In genomic region chr5:111510183-111510878, GRCm38 (mm10) we compare ENCODE assay signal across 9 mouse cellular contexts.
DNase-seq lines count a peak whose midpoint lies in the region; ATAC-seq lines count a peak whose summit lies in the region.
"Had no signal": no experiment of that assay in that cellular context is flagged by ENCODE, and none has a peak within 500 bp of the region (broad histone marks: within the 10 kb centered on the region; RNA-seq: fewer than 3 reads in every experiment).

No protein-coding gene starts in this region.

- H3K4me2 ChIP-seq in heart, embryonic 13.5 days: no peak overlapping the region
- no peak overlapping the region for H3K4me2 ChIP-seq in midbrain, embryonic 13.5 days (replicated peaks)
- no peak overlapping the region for H3K4me2 ChIP-seq in forebrain, embryonic 14.5 days (ENCODE audit: low read length)

- intact Hi-C loops in heart, postnatal 14 days (cut with DNase I): no loop called here

- H3K4me1 ChIP-seq in heart, embryonic 13.5 days: peaks cover 83% of the 10 kb centered on the region
- H3K4me1 ChIP-seq in midbrain, embryonic 10.5 days: peaks cover 87% of the 10 kb centered on the region
- peaks cover 70% of the 10 kb centered on the region for H3K4me1 ChIP-seq in midbrain, embryonic 13.5 days (replicated peaks)
- peaks cover 39% of the 10 kb centered on the region for H3K4me1 ChIP-seq in forebrain, embryonic 14.5 days (ENCODE audit: control insufficient read depth, insufficient read depth, low read length)

- no peak overlapping the region for H3K4me3 ChIP-seq in heart, embryonic 13.5 days
- peak overlapping the region; percentile 45; the same call in 1 of the 2 replicates for H3K4me3 ChIP-seq in midbrain, embryonic 10.5 days
- no peak overlapping the region for H3K4me3 ChIP-seq in midbrain, embryonic 13.5 days (replicated peaks)
- H3K4me3 ChIP-seq in forebrain, embryonic 14.5 days (ENCODE audit: low read depth, low read length): no peak overlapping the region

- 67% methylated on average over 5 of the region's 5 CpGs for WGBS in heart, embryonic 13.5 days
- WGBS in midbrain, embryonic 10.5 days: 73% methylated on average over 5 of the region's 5 CpGs
- 79% methylated on average over 5 of the region's 5 CpGs for WGBS in midbrain, embryonic 13.5 days
- WGBS in forebrain, embryonic 14.5 days: 78% methylated on average over 5 of the region's 5 CpGs

- ATAC-seq in heart, embryonic 13.5 days (ENCODE audit: extremely low read depth, insufficient number of reproducible peaks, low FRiP score, low TSS enrichment): no peak
- no peak for ATAC-seq in midbrain, embryonic 13.5 days
- no peak for ATAC-seq in forebrain, embryonic 14.5 days

- H3K27ac ChIP-seq in heart, embryonic 13.5 days (replicated peaks): peak overlapping the region; percentile 73
- peak overlapping the region; percentile 90 for H3K27ac ChIP-seq in midbrain, embryonic 10.5 days (replicated peaks)
- no peak overlapping the region for H3K27ac ChIP-seq in midbrain, embryonic 13.5 days
- peak overlapping the region; percentile 49; the same call in 1 of the 2 replicates for H3K27ac ChIP-seq in forebrain, embryonic 14.5 days (ENCODE audit: low read depth, low read length)
- H3K27ac ChIP-seq: embryonic facial prominence, embryonic 13.5 days had no signal

- no peaks in the 10 kb centered on the region for H3K36me3 ChIP-seq in heart, embryonic 13.5 days
- H3K36me3 ChIP-seq in midbrain, embryonic 10.5 days: no peaks in the 10 kb centered on the region
- H3K36me3 ChIP-seq in midbrain, embryonic 13.5 days: no peaks in the 10 kb centered on the region
- no peaks in the 10 kb centered on the region for H3K36me3 ChIP-seq in forebrain, embryonic 14.5 days (ENCODE audit: control insufficient read depth, insufficient read depth, low read length)
- H3K36me3 ChIP-seq: embryonic facial prominence, embryonic 13.5 days had no signal

- no peak for DNase-seq in heart, postnatal 14 days
- no peak for DNase-seq in midbrain, embryonic 10.5 days (ENCODE audit: low spot score)
- DNase-seq in forebrain, embryonic 14.5 days (ENCODE audit: low spot score): no peak
- peak; percentile 56 to 77 for DNase-seq in thymus, postnatal 36 days
- DNase-seq in retina, postnatal 1 day: no peak
- DNase-seq in right cerebral cortex, postnatal 4 days: no peak

- H3K27me3 ChIP-seq in heart, embryonic 13.5 days (replicated peaks): peaks cover 9% of the 10 kb centered on the region; the same call in 1 of the 2 replicates
- H3K27me3 ChIP-seq in midbrain, embryonic 10.5 days (ENCODE audit: low read depth, poor library complexity, severe bottlenecking): peaks cover 28% of the 10 kb centered on the region
- no peaks in the 10 kb centered on the region for H3K27me3 ChIP-seq in midbrain, embryonic 13.5 days
- H3K27me3 ChIP-seq in forebrain, embryonic 14.5 days (replicated peaks; ENCODE audit: control insufficient read depth, insufficient read depth, low read length): no peaks in the 10 kb centered on the region

- H3K9ac ChIP-seq in heart, embryonic 13.5 days: no peak overlapping the region
- no peak overlapping the region for H3K9ac ChIP-seq in midbrain, embryonic 13.5 days (replicated peaks)
- H3K9ac ChIP-seq in forebrain, embryonic 14.5 days (ENCODE audit: low read length): no peak overlapping the region

- H3K9me3 ChIP-seq in heart, embryonic 13.5 days: no peaks in the 10 kb centered on the region
- H3K9me3 ChIP-seq in midbrain, embryonic 10.5 days (replicated peaks): no peaks in the 10 kb centered on the region
- no peaks in the 10 kb centered on the region for H3K9me3 ChIP-seq in midbrain, embryonic 13.5 days
- H3K9me3 ChIP-seq in forebrain, embryonic 14.5 days (replicated peaks; ENCODE audit: control insufficient read depth, low read length): no peaks in the 10 kb centered on the region
- H3K9me3 ChIP-seq: embryonic facial prominence, embryonic 13.5 days had no signal

Comparison
In these comparisons a context has a peak if more than half of its experiments do, and no peak if none do; other contexts are left out.
1. DNase-seq: peak in thymus, postnatal 36 days (2 of 2); none in heart, postnatal 14 days (0 of 2), midbrain, embryonic 10.5 days (single experiment), forebrain, embryonic 14.5 days (single experiment), retina, postnatal 1 day (single experiment) and right cerebral cortex, postnatal 4 days (single experiment).